Mouse (Mus musculus): ENCODE data around the gene Cyb561a3.

Cyb561a3 gene

GRCm38 (mm10) chr19:10591659-10592377, 14.8 kb downstream of the Cyb561a3 start:
- no peak for DNase-seq (ENCODE audit: low spot score)

GRCm38 (mm10) chr19:10598188-10598587, 21.2 kb downstream of the Cyb561a3 start:
- no peak for DNase-seq (ENCODE audit: low spot score)

GRCm38 (mm10) chr19:10599648-10600047, 22.7 kb downstream of the Cyb561a3 start:
- no peak for DNase-seq (ENCODE audit: low spot score)

GRCm38 (mm10) chr19:10602247-10602769, 25.3 kb downstream of the Cyb561a3 start:
- DNase-seq (ENCODE audit: low spot score), result peak; percentile 15

- peak; percentile 84 for DNase-seq (ENCODE audit: low spot score)
Observed at GRCm38 (mm10) chr19:10602787-10603186, 25.8 kb downstream of the Cyb561a3 start.

- peak; percentile 5 for DNase-seq (ENCODE audit: low spot score)
Observed at GRCm38 (mm10) chr19:10603660-10604523, 26.9 kb downstream of the Cyb561a3 start.

- DNase-seq (ENCODE audit: low spot score), result peak; percentile 7
Observed at GRCm38 (mm10) chr19:10604534-10604933, 27.6 kb downstream of the Cyb561a3 start.

- peak; percentile 97 for DNase-seq (ENCODE audit: low spot score)
Observed at GRCm38 (mm10) chr19:10605293-10605900, 28.4 kb downstream of the Cyb561a3 start, which contains the start of the genes Ddb1 and Tkfc. TSS of gene Ddb1 (plus strand) at chr19:10605327. TSS of gene Tkfc (minus strand) at chr19:10605654.

GRCm38 (mm10) chr19:10605901-10606622, 29.1 kb downstream of the Cyb561a3 start:
- DNase-seq (ENCODE audit: low spot score), result no peak

GRCm38 (mm10) chr19:10608573-10609240, 31.7 kb downstream of the Cyb561a3 start:
- no peak for DNase-seq (ENCODE audit: low spot score)

GRCm38 (mm10) chr19:10634106-10634871, 57.3 kb downstream of the Cyb561a3 start, which contains the start of gene Vwce:
TSS of gene Vwce (plus strand) at chr19:10634213.
- DNase-seq (ENCODE audit: low spot score), result peak; percentile 33

GRCm38 (mm10) chr19:10634872-10635318, 57.9 kb downstream of the Cyb561a3 start:
- DNase-seq (ENCODE audit: low spot score), result peak; percentile 21

- DNase-seq (ENCODE audit: low spot score), result no peak
Observed at GRCm38 (mm10) chr19:10637840-10638239, 60.9 kb downstream of the Cyb561a3 start.

GRCm38 (mm10) chr19:10640080-10640479, 63.1 kb downstream of the Cyb561a3 start:
- DNase-seq (ENCODE audit: low spot score), result no peak

- DNase-seq (ENCODE audit: low spot score), result no peak
Observed at GRCm38 (mm10) chr19:10640589-10641378, 63.8 kb downstream of the Cyb561a3 start.

All from ovary, postnatal 14 days (tissue).